Mouse (Mus musculus) adrenal gland, adult 18-20 months (tissue): Measurements from ENCODE around the gene Adra2b. TPM values are rescaled to one million over a fixed set of nuclear protein-coding genes. Genes with fewer than 3 reads are reported as not detected.

Experiments used
- DNase-seq, 2 experiments: peaks; one replicate each; pipeline ENCODE4 v3.0.0; 2021 to 2022; ENCODE audit warnings: low spot score in 2 of 2
- total RNA-seq, 2 experiments: library from RNA; stranded (reverse); gene quantifications; 1 replicate in 1 of 2; 2 replicates in 1 of 2; pipeline ENCODE4 v1.2.3; 2021

Adra2b gene
- total RNA-seq, 2 experiments from 2014 or later: 1.1 to 1.9 TPM

DNA sequence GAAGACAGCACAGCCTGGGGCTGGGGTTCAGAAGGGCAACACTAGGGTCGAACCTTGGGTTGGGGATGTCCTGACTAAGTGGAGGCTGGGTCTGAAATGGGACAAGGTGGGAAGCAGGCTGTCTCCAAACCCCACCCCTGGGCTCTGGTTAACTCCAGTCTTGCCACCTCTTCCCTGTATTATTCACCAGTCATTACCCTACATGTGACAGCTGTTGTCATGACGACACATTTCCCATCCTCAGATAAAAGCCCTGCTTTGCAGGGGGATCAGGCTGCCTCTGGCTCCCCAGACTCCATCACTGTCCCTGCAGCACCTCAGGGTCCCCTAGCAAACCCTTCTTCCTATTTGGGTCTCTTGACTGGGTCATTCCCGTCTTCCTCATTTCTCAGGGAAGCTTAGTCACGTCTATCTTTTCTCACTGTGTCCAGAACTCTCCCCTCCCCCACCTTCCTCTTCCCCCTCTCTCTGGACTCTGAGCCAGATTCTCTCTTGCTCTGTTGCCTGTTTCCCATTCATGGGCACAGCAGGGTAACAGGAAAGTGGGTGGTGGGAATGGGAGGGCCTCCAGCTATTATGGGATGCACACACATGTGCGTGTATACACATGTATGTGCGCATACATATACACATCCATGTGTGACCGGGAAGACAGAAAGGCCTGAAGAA is 15.1 kb downstream of the Adra2b start:
- DNase-seq: no peak

DNA sequence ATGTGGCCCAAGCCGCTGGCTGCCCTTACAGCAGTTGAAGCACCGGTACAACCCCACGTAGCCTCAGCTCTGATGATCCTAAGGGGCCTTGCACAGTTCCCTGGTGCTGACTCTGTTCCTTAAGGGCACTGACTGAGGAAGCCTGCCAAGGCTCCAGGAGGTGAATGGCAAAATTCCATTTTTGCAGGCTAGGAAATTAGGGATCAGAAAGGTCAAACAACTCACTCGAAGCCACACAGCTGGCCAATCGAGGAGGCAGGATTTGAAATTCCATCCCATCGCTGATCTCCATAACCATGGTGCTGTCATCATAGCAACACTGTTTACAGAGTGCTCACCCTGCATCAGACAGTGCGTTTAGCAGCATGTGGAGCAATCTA is 15.6 kb downstream of the Adra2b start:
- DNase-seq: no peak

DNA sequence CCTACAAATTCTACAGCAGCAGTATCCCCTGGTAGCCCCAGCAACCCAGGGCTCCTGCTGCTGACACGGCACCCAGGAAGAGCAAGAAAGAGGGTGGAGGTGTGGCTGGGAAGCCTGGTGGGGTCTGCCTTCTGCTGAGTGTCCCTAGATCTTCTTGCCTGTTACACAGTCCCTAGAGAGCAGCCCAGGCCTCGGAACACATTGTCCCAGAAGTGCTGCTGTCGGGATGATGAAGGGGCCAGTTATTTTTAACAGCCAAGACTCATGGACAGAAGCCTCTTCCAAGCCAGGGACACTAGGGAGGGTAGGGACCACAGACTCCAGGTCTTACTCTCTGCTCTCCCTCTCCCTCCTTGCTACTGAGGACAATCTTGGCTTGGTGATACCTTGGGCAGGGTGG is 16.2 kb downstream of the Adra2b start:
- no peak for DNase-seq

DNA sequence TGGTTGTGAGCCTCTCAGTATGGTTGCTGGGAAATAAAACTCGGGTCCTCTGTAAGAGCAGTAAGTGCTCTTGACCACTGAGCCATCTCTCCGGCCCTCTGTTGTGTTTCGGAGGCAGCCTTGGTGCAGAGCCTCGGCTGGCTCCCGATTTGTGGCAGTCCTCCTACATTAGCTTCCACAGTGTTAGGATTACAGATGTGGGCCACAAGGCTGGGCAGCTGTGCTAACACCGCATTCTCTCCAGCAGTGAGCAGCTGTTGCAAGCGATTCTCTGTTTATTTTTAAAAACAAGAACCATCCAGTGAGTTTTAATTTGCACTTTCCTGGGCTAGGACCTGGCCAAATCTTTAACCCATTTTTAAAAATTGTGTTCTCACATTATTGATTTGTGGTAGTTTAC is 20.9 kb downstream of the Adra2b start:
- no peak for DNase-seq

DNA sequence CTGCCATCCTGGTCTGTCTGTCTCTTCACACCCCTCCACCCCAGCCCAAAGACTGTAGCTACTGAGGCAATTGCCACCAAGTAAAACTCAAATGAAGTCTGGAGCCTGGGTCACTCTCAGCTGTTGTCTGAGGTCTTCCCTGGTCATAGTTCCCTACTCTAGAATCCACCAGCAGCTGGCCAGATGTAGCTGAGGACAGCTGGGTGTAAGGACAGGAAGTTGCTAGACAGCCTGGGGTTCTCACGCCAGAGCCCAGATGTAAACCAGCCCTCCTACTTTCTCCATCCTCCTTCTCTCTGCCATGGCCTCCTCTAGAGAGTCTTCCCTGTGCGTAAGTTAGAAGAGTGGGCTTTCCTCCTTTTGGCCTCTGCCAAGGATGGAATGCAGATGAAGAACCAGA is 24.5 kb downstream of the Adra2b start:
- DNase-seq: no peak

DNA sequence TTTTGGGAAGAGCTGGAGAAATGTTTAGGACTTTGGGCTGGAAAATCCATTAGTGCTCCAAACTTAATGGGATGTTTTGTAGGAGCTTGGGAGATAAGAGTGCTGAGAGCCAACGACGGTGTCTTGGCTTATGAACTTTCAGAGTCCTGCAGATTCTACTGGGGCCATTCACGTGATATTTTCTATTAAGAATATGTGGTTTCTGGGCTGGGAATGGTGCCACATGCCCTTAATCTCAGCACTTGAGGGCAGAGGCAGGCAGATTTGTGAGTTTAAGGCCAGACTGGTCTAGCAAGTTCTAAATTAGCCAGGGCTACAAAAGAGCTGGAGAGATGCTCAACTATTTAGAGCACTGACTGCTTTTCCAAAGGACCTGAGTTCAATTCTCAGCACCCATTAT is 27.3 kb downstream of the Adra2b start:
- DNase-seq: no peak

DNA sequence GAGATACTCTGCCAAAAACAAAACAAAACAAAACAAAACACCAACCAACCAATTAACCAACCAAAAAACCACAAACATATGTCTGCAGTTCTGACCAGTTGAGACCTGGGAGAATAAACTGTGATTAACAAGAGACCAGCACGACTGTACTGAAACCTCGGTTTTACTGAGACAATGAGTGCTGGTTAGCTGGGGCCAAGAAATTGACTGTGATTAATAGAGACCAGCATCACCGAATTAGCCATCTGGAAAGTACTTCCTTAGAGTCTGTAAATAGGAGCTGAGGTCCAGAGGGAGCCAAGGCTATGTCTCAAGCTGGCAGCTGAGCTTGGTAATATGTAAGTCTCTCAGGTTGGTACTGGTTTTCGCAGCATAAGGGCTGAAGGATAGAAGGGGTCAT is 27.8 kb downstream of the Adra2b start:
- DNase-seq: no peak

DNA sequence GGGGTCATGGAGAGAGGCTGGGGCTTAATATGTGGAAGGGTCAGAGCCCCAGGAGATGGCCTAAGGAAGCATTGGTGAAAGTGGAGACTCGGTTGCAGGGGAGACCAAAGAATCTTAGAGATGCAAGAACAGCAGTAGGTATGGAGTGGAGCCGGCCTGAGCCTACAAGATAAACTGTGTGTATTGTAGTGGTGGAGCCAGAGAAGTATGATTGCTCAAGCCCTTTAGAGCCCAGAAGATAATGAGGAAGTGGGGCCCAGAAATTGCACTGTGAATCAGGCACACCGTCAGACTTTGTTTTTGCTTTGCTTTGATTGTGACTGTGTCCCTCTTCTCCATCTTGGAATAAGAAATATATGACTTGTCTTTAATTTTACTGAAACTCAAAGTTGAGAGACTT is 28.3 kb downstream of the Adra2b start:
- DNase-seq: no peak

DNA sequence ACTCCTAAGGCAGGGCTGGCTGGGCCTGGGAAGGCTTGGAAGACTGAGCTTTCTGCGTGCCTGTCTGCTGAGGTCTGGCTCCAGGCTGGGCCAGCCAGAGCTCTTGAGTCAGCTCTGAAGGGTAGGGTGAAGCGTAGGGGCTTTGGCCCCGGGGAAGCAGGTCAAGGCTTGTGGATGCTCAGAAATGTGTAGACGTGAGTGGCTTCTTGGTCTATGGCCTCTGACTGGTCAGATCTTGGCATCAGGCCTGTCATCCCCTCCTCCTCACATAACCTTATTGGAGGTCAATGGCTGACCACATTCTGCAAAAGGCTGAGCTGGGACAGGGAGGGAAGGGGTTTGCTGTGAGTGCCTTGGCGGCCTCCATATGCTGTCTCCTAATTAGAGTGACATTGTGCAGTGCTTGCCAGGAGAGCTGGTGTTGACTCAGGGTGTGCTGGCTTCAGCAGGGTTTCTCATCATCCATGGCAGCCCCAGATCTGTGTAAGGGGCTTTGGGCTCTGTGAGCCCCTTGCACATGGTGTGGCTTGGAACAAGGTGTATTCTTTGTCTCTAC is 31.7 kb downstream of the Adra2b start:
- DNase-seq: peak in 1 of 2 experiments; percentile 22

DNA sequence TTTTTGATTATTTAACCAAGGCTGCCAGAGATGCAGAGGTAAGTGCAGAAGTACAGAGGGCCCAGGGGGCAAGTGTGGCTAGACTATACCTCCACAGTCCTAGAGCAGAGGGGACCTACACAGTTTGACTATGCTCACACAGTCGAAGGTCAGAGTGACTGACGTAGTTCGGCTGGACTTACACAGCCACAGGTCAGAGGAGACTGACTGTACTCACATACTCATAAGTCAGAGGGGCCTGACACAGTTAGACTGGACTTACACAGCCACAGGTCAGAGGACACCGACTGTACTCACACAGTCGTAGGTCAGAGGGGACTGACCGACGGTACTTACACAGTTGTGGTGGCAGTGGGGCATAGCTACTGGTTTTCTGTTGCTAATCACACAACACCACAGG is 35.7 kb downstream of the Adra2b start:
- no peak for DNase-seq

DNA sequence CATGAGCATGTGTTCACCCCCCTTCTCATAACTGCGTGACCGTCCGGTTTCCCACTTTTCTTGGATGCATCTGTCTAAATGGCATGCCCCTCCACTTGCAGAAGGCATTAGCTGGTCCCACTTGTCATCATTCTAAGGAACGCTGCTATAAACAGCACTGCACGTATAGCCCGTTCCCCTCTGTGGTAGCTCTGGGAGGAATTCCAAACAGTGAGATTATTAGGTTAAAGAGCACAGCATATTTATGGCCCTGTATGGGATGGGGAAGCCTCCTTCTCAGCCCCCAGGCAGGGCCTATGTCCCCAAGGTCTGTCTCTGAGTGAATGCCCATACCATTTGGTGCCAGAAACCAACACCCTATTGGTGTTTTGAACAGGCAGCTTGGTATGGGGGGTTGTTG is 48.1 kb downstream of the Adra2b start:
- no peak for DNase-seq

DNA sequence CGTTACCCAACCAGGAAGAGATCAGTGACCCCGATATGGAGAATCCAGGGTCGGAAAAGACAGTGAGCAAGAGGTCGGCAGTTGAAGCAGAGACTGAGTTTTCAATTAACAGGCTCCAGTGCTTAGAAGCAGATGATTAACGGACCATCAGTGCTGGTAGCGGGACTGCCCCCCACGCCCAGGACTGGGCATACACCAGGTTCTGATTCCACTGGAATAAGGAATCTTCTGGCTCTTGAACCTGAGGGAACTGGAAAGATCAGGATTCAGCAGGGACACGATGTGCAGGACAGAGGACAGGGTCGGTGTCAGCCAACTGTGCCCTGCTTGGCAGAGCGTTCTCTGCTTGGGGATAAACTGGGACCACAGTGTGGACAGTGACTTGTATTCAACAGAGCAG is 52.8 kb downstream of the Adra2b start:
- no peak for DNase-seq

DNA sequence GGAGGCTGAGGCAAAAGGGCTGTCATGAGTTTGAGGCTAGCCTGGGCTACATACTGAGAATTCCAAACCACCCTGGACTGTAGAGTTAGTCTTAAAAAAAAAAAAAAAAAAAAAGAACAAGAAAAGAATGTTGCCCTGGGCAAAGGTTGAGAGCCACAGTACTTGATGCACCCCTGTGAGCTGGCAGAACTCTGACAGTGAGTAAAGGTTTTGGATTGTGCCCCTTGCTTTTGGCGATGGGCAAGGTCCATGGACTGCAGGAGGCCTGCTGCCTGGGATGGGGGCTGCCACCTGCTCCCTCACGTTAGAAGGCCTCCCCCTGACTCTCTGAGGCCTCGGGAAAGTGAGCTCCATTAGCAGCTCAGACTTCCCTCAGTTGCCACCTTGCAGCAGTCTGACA is 53.7 kb downstream of the Adra2b start:
- DNase-seq: no peak

Other genes with a start within 250 kb of the Adra2b start
- gene Ncaph, start 229.3 kb upstream of the Adra2b start, total RNA-seq: 1 to 10 TPM; 1.3 to 1.9 TPM
- gene Itpripl1, start 219.8 kb upstream of the Adra2b start, total RNA-seq: 1 to 10 TPM; 4.7 to 5.8 TPM
- gene 1810024B03Rik, start 154.9 kb upstream of the Adra2b start, total RNA-seq: 1 to 10 TPM in 1 of 2 experiments, under 1 TPM in 1; 0.96 to 1.5 TPM
- gene Snrnp200, start 154.8 kb upstream of the Adra2b start, total RNA-seq: 10 to 100 TPM; 63.0 to 68.6 TPM
- gene Ciao1, start 115.4 kb upstream of the Adra2b start, total RNA-seq: 100 to 1,000 TPM in 1 of 2 experiments, 10 to 100 TPM in 1; 92.7 to 103 TPM
- gene Tmem127, start 115.3 kb upstream of the Adra2b start, total RNA-seq: 10 to 100 TPM; 71.4 to 80.8 TPM
- gene Stard7, start 93.0 kb upstream of the Adra2b start, total RNA-seq: 100 to 1,000 TPM in 1 of 2 experiments, 10 to 100 TPM in 1; 81.9 to 100 TPM
- gene Dusp2, start 27.0 kb upstream of the Adra2b start, total RNA-seq: 1 to 10 TPM in 1 of 2 experiments, under 1 TPM in 1; 0.66 to 2.0 TPM
- not detected for gene Astl, start 24.6 kb upstream of the Adra2b start, total RNA-seq
- under 1 TPM in 1 of 2 experiments, not detected in 1; 0.19 TPM for gene Gpat2, start 62.0 kb downstream of the Adra2b start, total RNA-seq
- gene Fahd2a, start 81.4 kb downstream of the Adra2b start, total RNA-seq: 10 to 100 TPM; 46.4 to 48.2 TPM
- gene Kcnip3, start 158.9 kb downstream of the Adra2b start, total RNA-seq: 1 to 10 TPM; 5.3 to 6.0 TPM
- under 1 TPM; 0.46 to 0.70 TPM for gene Prom2, start 178.3 kb downstream of the Adra2b start, total RNA-seq
- gene Zfp661, start 223.9 kb downstream of the Adra2b start, total RNA-seq: 1 to 10 TPM; 2.6 to 3.5 TPM
- gene Mrps5, start 224.0 kb downstream of the Adra2b start, total RNA-seq: 100 to 1,000 TPM; 108 to 114 TPM